Mouse (Mus musculus) limb, embryonic 11.5 days (tissue): ENCODE data around the gene Ier3. TPM values are rescaled to one million over a fixed set of nuclear protein-coding genes. Genes with fewer than 3 reads are reported as not detected.

Source experiments
- ATAC-seq: fragments of 200-750 bp; cut with Nextera tagmentation; 2 replicates; pipeline ENCODE4 v1.8.0; 2017; ENCODE audit warnings: low read depth; ENCODE audit not compliant: insufficient number of reproducible peaks, low FRiP score, low TSS enrichment
- DNase-seq: peaks from one replicate; pipeline ENCODE4 v3.0.0-alpha.2; 2015; ENCODE audit warnings: low spot score
- H3K27ac ChIP-seq: fragments of 300-500 bp; sonication (generic); replicated peaks from 2 replicates; pipeline ENCODE4 v1.5.1; 2014; ENCODE audit warnings: low read depth, mild to moderate bottlenecking, low read length
- H3K27me3 ChIP-seq: fragments of 300-500 bp; sonication (generic); 2 replicates; pipeline ENCODE4 v1.6.1; 2014; ENCODE audit warnings: mild to moderate bottlenecking, low read length, mixed read lengths; ENCODE audit not compliant: control insufficient read depth, insufficient read depth
- H3K36me3 ChIP-seq: fragments of 300-500 bp; sonication (generic); 2 replicates; pipeline ENCODE4 v1.6.1; 2014; ENCODE audit warnings: mild to moderate bottlenecking, low read length, moderate library complexity, mixed read lengths; ENCODE audit not compliant: control insufficient read depth, insufficient read depth
- H3K4me1 ChIP-seq: fragments of 300-500 bp; sonication (generic); 2 replicates; pipeline ENCODE4 v1.6.1; 2014; ENCODE audit warnings: low read length, mixed read lengths; ENCODE audit not compliant: control insufficient read depth, insufficient read depth
- H3K4me2 ChIP-seq: fragments of 300-500 bp; sonication (generic); 2 replicates; pipeline ENCODE4 v1.6.1; 2014; ENCODE audit warnings: low read depth, mild to moderate bottlenecking, moderate library complexity; ENCODE audit not compliant: severe bottlenecking
- H3K4me3 ChIP-seq: fragments of 300-500 bp; sonication (generic); 2 replicates; pipeline ENCODE4 v1.5.1; 2014; ENCODE audit warnings: low read depth, low read length
- H3K9ac ChIP-seq: fragments of 300-500 bp; sonication (generic); 2 replicates; pipeline ENCODE4 v1.6.1; 2014; ENCODE audit warnings: mild to moderate bottlenecking, low read length
- H3K9me3 ChIP-seq: fragments of 300-500 bp; sonication (generic); 2 replicates; pipeline ENCODE4 v1.6.1; 2016; ENCODE audit warnings: low read length; ENCODE audit not compliant: control insufficient read depth
- WGBS: fragments of 180-500 bp; shearing (Covaris S2); extraction: QIAGEN DNeasy Blood & Tissue Kit; methylation state at CpG from one replicate; pipeline ENCODE4 v1.1.7; 2014; 5-methylcytosine and 5-hydroxymethylcytosine counted together
- polyA plus RNA-seq: library from polyadenylated mRNA; unstranded; fragments of >200 nt; fragmentation: Nextera tagmentation; extraction: Ambion mirVana; gene quantifications from 2 replicates; pipeline ENCODE4 v1.2.1, GENCODE M21; 2014

The Ier3 gene
- polyA plus RNA-seq, 1 experiment from 2014 or later = 3.1 TPM

- Histone ChIP-seq H3K9ac (no peak overlapping the region), H3K4me2 (no peak overlapping the region), H3K4me3 (no peak overlapping the region), H3K36me3 (no peaks in the 10 kb centered on the region), H3K4me1 (no peaks in the 10 kb centered on the region), H3K27me3 (no peaks in the 10 kb centered on the region), H3K27ac (no peak overlapping the region), H3K9me3 (no peaks in the 10 kb centered on the region; the same call in 1 of the 2 replicates)
- whole genome bisulfite sequencing = 82% methylated on average over 6 of the region's 6 CpGs
- DNase-seq (no peak), ATAC-seq (no peak)
Measured at GRCm38 (mm10) chr17:35803020-35803419, 18.5 kb upstream of the Ier3 start.

- Histone ChIP-seq H3K4me3 (no peak overlapping the region), H3K27me3 (no peaks in the 10 kb centered on the region), H3K4me1 (no peaks in the 10 kb centered on the region), H3K36me3 (no peaks in the 10 kb centered on the region), H3K9me3 (no peaks in the 10 kb centered on the region), H3K27ac (no peak overlapping the region), H3K4me2 (no peak overlapping the region), H3K9ac (no peak overlapping the region)
- no peak for DNase-seq
- no peak for ATAC-seq
- 86% methylated on average over 4 of the region's 4 CpGs for WGBS
Measured at GRCm38 (mm10) chr17:35803858-35804399, 17.6 kb upstream of the Ier3 start.

- Histone ChIP-seq H3K27me3 (no peaks in the 10 kb centered on the region), H3K9me3 (no peaks in the 10 kb centered on the region), H3K9ac (no peak overlapping the region), H3K4me2 (no peak overlapping the region), H3K36me3 (no peaks in the 10 kb centered on the region), H3K4me3 (no peak overlapping the region), H3K4me1 (no peaks in the 10 kb centered on the region), H3K27ac (no peak overlapping the region)
- 81% methylated on average over 9 of the region's 9 CpGs for WGBS
- no peak for DNase-seq
- ATAC-seq = no peak
Measured at GRCm38 (mm10) chr17:35808073-35808472, 13.4 kb upstream of the Ier3 start.

GRCm38 (mm10) chr17:35809395-35809794, 12.1 kb upstream of the Ier3 start:
- Histone ChIP-seq H3K27me3 (no peaks in the 10 kb centered on the region), H3K36me3 (no peaks in the 10 kb centered on the region), H3K9ac (no peak overlapping the region), H3K4me1 (no peaks in the 10 kb centered on the region), H3K4me2 (no peak overlapping the region), H3K9me3 (no peaks in the 10 kb centered on the region), H3K4me3 (no peak overlapping the region), H3K27ac (no peak overlapping the region)
- DNase-seq (no peak), ATAC-seq (no peak)
- WGBS = 86% methylated on average over 11 of the region's 11 CpGs

- no peaks in the 10 kb centered on the region for H3K4me1 ChIP-seq
- 82% methylated on average over 5 of the region's 5 CpGs for WGBS
- no peaks in the 10 kb centered on the region for H3K36me3 ChIP-seq
- H3K4me3 ChIP-seq = no peak overlapping the region
- no peak for DNase-seq
- H3K9ac ChIP-seq = no peak overlapping the region
- no peak for ATAC-seq
- no peak overlapping the region for H3K4me2 ChIP-seq
- no peaks in the 10 kb centered on the region for H3K9me3 ChIP-seq
- H3K27me3 ChIP-seq = no peaks in the 10 kb centered on the region
- no peak overlapping the region for H3K27ac ChIP-seq
Measured at GRCm38 (mm10) chr17:35810900-35811648, 10.4 kb upstream of the Ier3 start.

GRCm38 (mm10) chr17:35812307-35812706, 9.2 kb upstream of the Ier3 start:
- Histone ChIP-seq H3K4me1 (peaks cover 4% of the 10 kb centered on the region; the same call in 1 of the 2 replicates), H3K9ac (no peak overlapping the region)

GRCm38 (mm10) chr17:35812736-35813135, 8.7 kb upstream of the Ier3 start:
- ATAC-seq (no peak), DNase-seq (no peak)
- H3K27ac ChIP-seq = no peak overlapping the region
- H3K9me3 ChIP-seq = no peaks in the 10 kb centered on the region
- no peak overlapping the region for H3K4me2 ChIP-seq
- peaks cover 8% of the 10 kb centered on the region; the same call in 1 of the 2 replicates for H3K4me1 ChIP-seq
- no peak overlapping the region for H3K9ac ChIP-seq
- WGBS = 78% methylated on average over 6 of the region's 6 CpGs
- H3K36me3 ChIP-seq = no peaks in the 10 kb centered on the region
- no peaks in the 10 kb centered on the region for H3K27me3 ChIP-seq
- H3K4me3 ChIP-seq = no peak overlapping the region

More at GRCm38 (mm10) chr17:35812307-35812706, 9.2 kb upstream of the Ier3 start:
- Histone ChIP-seq H3K4me3 (no peak overlapping the region), H3K27ac (no peak overlapping the region), H3K9me3 (no peaks in the 10 kb centered on the region), H3K4me2 (no peak overlapping the region), H3K36me3 (no peaks in the 10 kb centered on the region), H3K27me3 (no peaks in the 10 kb centered on the region)
- ATAC-seq (no peak), DNase-seq (no peak)
- WGBS = 83% methylated on average over 5 of the region's 5 CpGs

- Histone ChIP-seq H3K9ac (no peak overlapping the region), H3K27ac (no peak overlapping the region), H3K4me2 (no peak overlapping the region), H3K4me3 (no peak overlapping the region), H3K36me3 (no peaks in the 10 kb centered on the region), H3K27me3 (no peaks in the 10 kb centered on the region), H3K9me3 (no peaks in the 10 kb centered on the region), H3K4me1 (peaks cover 8% of the 10 kb centered on the region; the same call in 1 of the 2 replicates)
- ATAC-seq (no peak), DNase-seq (no peak)
- 80% methylated on average over 7 of the region's 7 CpGs for WGBS
Measured at GRCm38 (mm10) chr17:35813245-35813647, 8.2 kb upstream of the Ier3 start.
